Mouse (Mus musculus) heart, adult 2 months (tissue): ENCODE data around the gene Bcl2a1c. TPM values are rescaled to one million over a fixed set of nuclear protein-coding genes. Genes with fewer than 3 reads are reported as not detected.
"Not testable (repeated sequence)": the region's sequence is repeated elsewhere in the genome, so short reads cannot be mapped to it uniquely, and the experiment has no call there.

ENCODE experiments used
- DNase-seq, 2 experiments: peaks; one replicate each; pipeline ENCODE4 v3.0.0; 2021
- H3K27ac ChIP-seq: fragments of 200-600 bp; 2 replicates; pipeline ENCODE4 v1.8.1; 2022
- H3K27me3 ChIP-seq: fragments of 200-500 bp; 2 replicates; pipeline ENCODE4 v1.6.1; 2012; ENCODE audit warnings: mild to moderate bottlenecking, low read length, inconsistent platforms, mixed read lengths; ENCODE audit not compliant: control insufficient read depth, insufficient read depth
- H3K36me3 ChIP-seq: fragments of 200-500 bp; 2 replicates; pipeline ENCODE4 v1.6.1; 2012; ENCODE audit warnings: low read length, inconsistent platforms; ENCODE audit not compliant: control insufficient read depth, insufficient read depth
- H3K4me1 ChIP-seq: fragments of 200-500 bp; 2 replicates; pipeline ENCODE4 v1.6.1; 2011; ENCODE audit warnings: low read length; ENCODE audit not compliant: control insufficient read depth, insufficient read depth
- H3K4me3 ChIP-seq: fragments of 200-600 bp; 2 replicates; pipeline ENCODE4 v1.8.1; 2022
- H3K79me2 ChIP-seq: fragments of 200-500 bp; replicated peaks from 2 replicates; pipeline ENCODE4 v1.6.1; 2012; ENCODE audit warnings: mild to moderate bottlenecking, inconsistent platforms, low read length, moderate library complexity, mixed read lengths; ENCODE audit not compliant: control insufficient read depth, insufficient read depth
- H3K9ac ChIP-seq: fragments of 200-500 bp; 2 replicates; pipeline ENCODE4 v1.6.1; 2012; ENCODE audit warnings: low read depth, mild to moderate bottlenecking, control low read depth, inconsistent platforms, low read length, mixed read lengths
- CTCF ChIP-seq: fragments of 200-600 bp; IDR thresholded peaks from 2 replicates; pipeline ENCODE4 v1.8.1; 2022; ENCODE audit warnings: antibody characterized with exemption, mild to moderate bottlenecking, moderate library complexity
- EP300 ChIP-seq: fragments of 200-500 bp; IDR thresholded peaks from 2 replicates; pipeline ENCODE4 v1.6.1; 2011; ENCODE audit warnings: low read depth, low read length, control low read depth; ENCODE audit not compliant: insufficient read depth
- POLR2A ChIP-seq: fragments of 200-500 bp; IDR thresholded peaks from 2 replicates; pipeline ENCODE4 v1.6.1; 2011; ENCODE audit warnings: mild to moderate bottlenecking, low read depth, low read length, control low read depth; ENCODE audit not compliant: insufficient read depth
- whole genome bisulfite sequencing: fragments of 180-500 bp; shearing (Covaris S2); methylation state at CpG from one replicate; pipeline ENCODE4 v1.1.7; 2018; 5-methylcytosine and 5-hydroxymethylcytosine counted together
- intact Hi-C: fragments of 180-260 bp; cut with DNase I; formaldehyde crosslinking; loops from one replicate; pipeline ENCODE4 v1.15.1; 2025
- long read RNA-seq: library from polyadenylated mRNA; stranded (forward); transcript quantifications from one replicate; pipeline ENCODE4 v2.0.0, GENCODE M21; 2021
- polyA plus RNA-seq: library from polyadenylated mRNA; depleted of rRNA; stranded (reverse); fragments of >200 nt; gene quantifications from 2 replicates; pipeline ENCODE4 v1.2.3, GENCODE M21; 2012; rRNA removed
- total RNA-seq, 2 experiments: library from RNA; stranded (reverse); gene quantifications; 2 replicates each; pipeline ENCODE4 v1.2.3; 2021

The Bcl2a1c gene
- total RNA-seq (not detected), polyA plus RNA-seq (not detected in 2 replicates)
- long read RNA-seq: 0 reads

DNA sequence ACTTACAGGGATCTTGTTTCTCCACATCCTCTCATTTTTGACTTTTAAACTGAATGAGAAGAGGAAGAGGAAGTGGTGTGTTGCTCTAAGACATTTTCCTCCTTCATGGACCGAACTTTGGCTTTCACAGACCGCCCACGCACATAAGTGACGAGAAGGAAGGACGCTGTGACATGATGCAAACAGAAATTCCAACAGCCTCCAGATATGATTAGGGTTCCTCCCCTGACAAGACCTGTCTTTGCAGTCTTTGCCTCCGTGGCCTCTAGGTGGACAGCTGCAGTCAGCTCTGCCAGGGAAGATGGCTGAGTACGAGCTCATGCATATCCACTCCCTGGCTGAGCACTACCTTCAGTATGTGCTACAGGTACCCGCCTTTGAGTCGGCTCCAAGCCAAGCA is at the start of gene Bcl2a1c:
Gene Bcl2a1c, plus strand, starts transcription at position 281 of the 400 bp plus-strand sequence.
- intact Hi-C loops, H3K4me1 ChIP-seq, H3K79me2 ChIP-seq, H3K36me3 ChIP-seq, H3K4me3 ChIP-seq, H3K27me3 ChIP-seq, DNase-seq, H3K27ac ChIP-seq, H3K9ac ChIP-seq: not testable (repeated sequence)
- WGBS: 32% methylated on average over 9 of the region's 9 CpGs

DNA sequence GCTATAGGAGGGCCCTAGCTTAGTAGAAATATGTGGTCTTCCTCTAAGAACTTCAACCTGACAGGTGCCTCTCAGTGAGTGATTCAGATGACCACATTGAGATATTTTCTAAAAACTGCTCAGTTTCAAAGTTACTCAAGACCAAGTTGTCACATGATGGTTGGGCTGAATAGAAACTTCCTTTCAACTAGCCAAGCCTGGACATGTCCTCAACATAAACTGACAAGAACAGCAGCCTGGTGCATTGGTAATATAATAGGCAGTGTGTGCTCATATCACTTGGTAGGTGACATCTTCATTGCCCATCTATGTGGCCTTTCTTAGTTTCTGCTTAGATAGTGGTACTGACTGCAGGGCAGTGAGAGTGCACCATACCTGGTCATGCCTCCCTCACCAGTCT is 24.0 kb upstream of the Bcl2a1c start:
- not testable (repeated sequence) for H3K79me2 ChIP-seq, H3K27me3 ChIP-seq, H3K4me3 ChIP-seq, H3K9ac ChIP-seq, H3K27ac ChIP-seq, H3K4me1 ChIP-seq, DNase-seq, H3K36me3 ChIP-seq
- intact Hi-C loops: loop anchor here (10.0 kb wide), 1 partner anchor 181 kb away; no protein-coding TSS in a partner anchor

DNA sequence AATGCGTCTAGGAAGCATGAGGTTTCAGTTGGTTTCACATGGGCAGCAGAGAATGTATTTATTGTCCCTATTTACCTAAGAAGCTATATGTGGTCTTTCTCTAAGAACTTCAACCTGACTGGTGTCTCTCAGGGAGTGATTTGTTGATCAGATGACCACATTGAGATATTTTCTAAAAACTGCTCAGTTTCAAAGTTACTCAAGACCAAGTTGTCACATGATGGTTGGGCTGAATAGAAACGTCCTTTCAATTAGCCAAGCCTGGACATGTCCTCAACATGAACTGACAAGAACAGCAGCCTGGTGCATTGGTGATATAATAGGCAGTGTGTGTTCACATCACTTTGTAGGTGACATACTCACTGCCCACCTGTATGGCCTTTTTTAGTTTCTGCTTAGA is 18.2 kb upstream of the Bcl2a1c start:
- H3K9ac ChIP-seq, H3K36me3 ChIP-seq, H3K4me1 ChIP-seq, H3K27ac ChIP-seq, H3K79me2 ChIP-seq, H3K27me3 ChIP-seq, intact Hi-C loops, H3K4me3 ChIP-seq, DNase-seq: not testable (repeated sequence)
- WGBS: 64% methylated on average over 2 of the region's 2 CpGs

DNA sequence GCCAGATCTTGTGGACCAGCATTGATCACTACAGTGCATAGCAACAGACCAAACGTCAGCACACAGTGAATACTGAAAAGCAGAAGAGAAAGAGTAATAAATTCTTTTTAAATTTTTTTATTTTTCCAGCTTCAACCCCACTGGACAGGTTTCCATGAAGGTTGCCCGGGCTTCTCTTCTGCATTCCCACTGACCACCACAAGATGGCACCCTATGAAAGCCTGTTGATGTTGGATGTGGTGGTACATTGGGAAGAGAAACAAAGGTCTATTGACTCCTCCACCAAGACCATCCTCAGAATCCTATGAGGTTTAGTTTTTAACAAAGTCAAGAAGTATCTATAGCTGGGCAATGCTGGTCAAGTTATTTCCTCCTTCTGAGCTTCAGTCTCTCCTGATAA is 11.9 kb upstream of the Bcl2a1c start:
- WGBS: 3% methylated on average over 2 of the region's 2 CpGs
- no peak overlapping the region for H3K9ac ChIP-seq
- H3K79me2 ChIP-seq: no peaks in the 10 kb centered on the region
- no peak overlapping the region for H3K4me3 ChIP-seq
- intact Hi-C loops: loop anchor here (2.0 kb wide), 2 partner anchors 63 to 181 kb away; no protein-coding TSS in a partner anchor
- peak; percentile 19 to 60 for DNase-seq
- no peaks in the 10 kb centered on the region for H3K4me1 ChIP-seq
- no peaks in the 10 kb centered on the region for H3K27me3 ChIP-seq
- no peaks in the 10 kb centered on the region for H3K36me3 ChIP-seq
- peak; percentile 89 for TF ChIP-seq CTCF
- TF ChIP-seq POLR2A: no peak
- no peak for TF ChIP-seq EP300
- H3K27ac ChIP-seq: no peak overlapping the region

DNA sequence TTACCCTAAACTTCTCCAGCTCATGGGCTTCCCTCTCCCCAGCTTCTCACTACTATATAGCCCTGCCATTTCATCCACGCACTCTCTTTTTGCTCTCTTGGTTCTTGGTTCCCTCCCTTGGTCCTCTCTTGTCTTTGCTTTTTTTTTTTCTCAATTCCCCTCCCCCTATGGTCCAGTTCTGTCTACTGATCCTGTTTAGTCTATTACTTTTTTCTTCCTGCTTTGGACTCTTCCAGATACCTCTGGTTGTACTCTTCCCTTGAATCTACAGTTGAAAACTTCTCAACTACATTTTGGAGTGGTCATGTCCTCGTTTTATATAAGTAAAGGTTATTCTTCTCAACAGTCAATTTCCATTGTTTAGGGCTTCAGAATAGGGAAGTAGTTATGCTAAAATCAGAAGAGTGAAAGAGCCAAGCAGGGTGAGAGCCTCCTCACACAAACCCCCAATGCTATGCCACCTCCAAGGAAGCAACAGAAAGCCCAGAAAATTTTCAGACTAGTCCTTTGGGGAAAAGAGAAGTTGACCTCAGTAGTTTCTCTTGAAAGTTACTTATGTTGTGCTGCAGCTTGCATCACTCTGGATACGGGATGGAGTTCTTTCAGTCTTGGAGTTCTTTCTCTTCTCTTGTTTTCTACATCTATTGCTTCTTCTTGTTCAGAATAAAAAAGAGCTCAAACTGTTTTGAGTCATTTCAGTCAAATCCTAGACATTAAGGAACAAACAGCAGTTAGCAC is 3.8 kb upstream of the Bcl2a1c start:
- TF ChIP-seq EP300: no peak
- no peak for TF ChIP-seq POLR2A
- no peak for TF ChIP-seq CTCF
- Histone ChIP-seq H3K27ac (no peak overlapping the region), H3K36me3 (no peaks in the 10 kb centered on the region), H3K4me1 (no peaks in the 10 kb centered on the region), H3K79me2 (no peaks in the 10 kb centered on the region), H3K27me3 (no peaks in the 10 kb centered on the region), H3K4me3 (no peak overlapping the region), H3K9ac (no peak overlapping the region)
- intact Hi-C loops: no loop called here
- no peak for DNase-seq
- WGBS: 54% methylated on average over 3 of the region's 3 CpGs

DNA sequence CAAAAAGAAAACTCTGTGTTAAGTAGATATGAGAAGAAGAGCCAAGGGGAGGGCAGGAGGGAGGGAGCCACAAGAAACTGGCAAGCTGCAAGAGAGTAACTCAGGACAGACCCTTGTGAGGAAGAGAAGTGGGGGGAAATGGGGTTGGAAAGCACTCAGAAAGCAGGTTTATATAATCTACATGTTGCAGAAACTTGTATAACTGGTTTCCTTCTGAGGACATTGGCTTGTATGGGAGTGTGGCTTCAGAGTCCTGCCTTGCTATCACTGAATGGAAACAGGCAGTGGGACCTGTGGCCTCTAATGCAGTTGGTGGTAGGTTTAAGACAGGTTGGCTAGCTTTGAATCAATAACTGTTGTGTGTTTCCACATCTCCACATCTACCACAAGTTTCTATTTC is 1.6 kb upstream of the Bcl2a1c start:
- intact Hi-C loops, H3K79me2 ChIP-seq, H3K4me3 ChIP-seq, H3K36me3 ChIP-seq, H3K4me1 ChIP-seq, H3K9ac ChIP-seq, H3K27me3 ChIP-seq, H3K27ac ChIP-seq, DNase-seq: not testable (repeated sequence)
